Mouse (Mus musculus) heart, embryonic 11.5 days (tissue): Measurements from ENCODE around the gene Baiap2. TPM values are rescaled to one million over a fixed set of nuclear protein-coding genes. Genes with fewer than 3 reads are reported as not detected.
A peak's percentile ranks its signal among the peaks of the same experiment; 100 is the strongest.

Source experiments
- ATAC-seq: fragments of 200-750 bp; cut with Nextera tagmentation; replicated peaks from 2 replicates; pipeline ENCODE4 v1.8.0; 2017; ENCODE audit warnings: moderate library complexity; ENCODE audit not compliant: insufficient number of reproducible peaks, low FRiP score, low TSS enrichment
- H3K27ac ChIP-seq: fragments of 300-500 bp; sonication (generic); 2 replicates; pipeline ENCODE4 v1.5.1; 2014; ENCODE audit warnings: mild to moderate bottlenecking, low read depth, low read length
- H3K27me3 ChIP-seq: fragments of 300-500 bp; sonication (generic); 2 replicates; pipeline ENCODE4 v1.6.1; 2014; ENCODE audit warnings: mild to moderate bottlenecking, low read length, mixed read lengths; ENCODE audit not compliant: control insufficient read depth, insufficient read depth
- H3K36me3 ChIP-seq: fragments of 300-500 bp; sonication (generic); 2 replicates; pipeline ENCODE4 v1.6.1; 2014; ENCODE audit warnings: mild to moderate bottlenecking, low read length, moderate library complexity, mixed read lengths; ENCODE audit not compliant: control insufficient read depth, insufficient read depth
- H3K4me1 ChIP-seq: fragments of 300-500 bp; sonication (generic); 2 replicates; pipeline ENCODE4 v1.6.1; 2014; ENCODE audit warnings: low read length; ENCODE audit not compliant: control insufficient read depth, insufficient read depth
- H3K4me2 ChIP-seq: fragments of 300-500 bp; sonication (generic); 2 replicates; pipeline ENCODE4 v1.6.1; 2014; ENCODE audit warnings: mild to moderate bottlenecking, moderate library complexity
- H3K4me3 ChIP-seq: fragments of 300-500 bp; sonication (generic); 2 replicates; pipeline ENCODE4 v1.5.1; 2014; ENCODE audit warnings: low read depth, low read length
- H3K9ac ChIP-seq: fragments of 300-500 bp; sonication (generic); 2 replicates; pipeline ENCODE4 v1.6.1; 2014; ENCODE audit warnings: mild to moderate bottlenecking, low read depth, low read length, moderate library complexity
- H3K9me3 ChIP-seq: fragments of 300-500 bp; sonication (generic); replicated peaks from 2 replicates; pipeline ENCODE4 v1.6.1; 2016; ENCODE audit warnings: low read length; ENCODE audit not compliant: control insufficient read depth
- WGBS: fragments of 180-500 bp; shearing (Covaris S2); extraction: QIAGEN DNeasy Blood & Tissue Kit; methylation state at CpG from one replicate; pipeline ENCODE4 v1.1.7; 2014; ENCODE audit not compliant: insufficient replicate concordance; 5-methylcytosine and 5-hydroxymethylcytosine counted together
- polyA plus RNA-seq: library from polyadenylated mRNA; unstranded; fragments of >200 nt; fragmentation: Nextera tagmentation; extraction: Ambion mirVana; gene quantifications from 2 replicates; pipeline ENCODE4 v1.2.1, GENCODE M21; 2014

Baiap2 gene
- polyA plus RNA-seq, 1 experiment from 2014 or later, result 12.8 TPM

DNA sequence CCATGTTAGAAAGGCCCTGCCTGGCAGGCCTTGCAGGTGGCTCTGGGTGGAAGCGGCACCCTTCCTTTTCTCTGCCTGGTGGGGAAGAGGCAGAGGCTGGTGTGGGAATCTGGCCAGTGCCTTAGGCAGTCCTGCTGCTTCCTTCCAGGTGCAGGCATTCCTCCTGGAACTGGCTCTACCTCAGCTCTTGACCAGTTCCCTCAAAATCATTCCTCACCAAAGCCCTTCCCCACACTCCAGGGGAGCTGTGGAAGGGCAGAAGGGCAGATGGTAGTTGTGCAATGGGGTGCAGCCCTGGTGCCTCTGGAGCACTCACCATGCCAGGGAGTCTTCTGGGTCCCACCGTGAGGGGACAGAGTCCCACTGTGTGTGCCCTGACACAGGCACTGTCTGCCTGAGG lies 6.1 kb upstream of the Baiap2 start:
- no peak for ATAC-seq
- H3K4me1 ChIP-seq, result peaks cover 5% of the 10 kb centered on the region; the same call in 1 of the 2 replicates
- no peaks in the 10 kb centered on the region for H3K9me3 ChIP-seq
- peaks cover 7% of the 10 kb centered on the region for H3K27me3 ChIP-seq
- no peak overlapping the region for H3K4me3 ChIP-seq
- no peak overlapping the region for H3K27ac ChIP-seq
- H3K9ac ChIP-seq, result no peak overlapping the region
- 82% methylated on average over 2 of the region's 2 CpGs for WGBS
- no peak overlapping the region for H3K4me2 ChIP-seq
- H3K36me3 ChIP-seq, result no peaks in the 10 kb centered on the region

DNA sequence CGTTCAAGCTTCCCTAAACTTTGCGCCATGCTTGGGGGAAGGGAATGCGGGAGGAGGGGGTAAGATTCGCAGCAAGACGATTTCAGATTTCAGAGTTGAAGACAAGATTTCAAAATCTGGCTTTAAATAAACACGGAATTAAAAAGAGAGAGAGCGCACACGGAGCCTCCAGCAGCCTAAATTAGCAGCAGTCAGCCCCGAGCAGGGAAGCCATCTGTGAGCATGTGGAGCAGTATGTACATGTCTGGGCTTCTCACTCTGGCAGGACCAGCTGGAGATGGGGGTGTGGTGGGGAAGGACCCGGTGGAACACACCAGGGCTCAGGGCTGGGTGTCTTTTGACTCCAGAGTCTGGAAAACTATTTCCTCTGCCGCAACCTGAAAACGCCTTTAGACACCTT lies 5.3 kb upstream of the Baiap2 start:
- no peak for ATAC-seq
- H3K9ac ChIP-seq, result no peak overlapping the region
- no peak overlapping the region for H3K27ac ChIP-seq
- H3K4me1 ChIP-seq, result peaks cover 8% of the 10 kb centered on the region; the same call in 1 of the 2 replicates
- no peaks in the 10 kb centered on the region for H3K9me3 ChIP-seq
- 52% methylated on average over 12 of the region's 12 CpGs for WGBS
- no peak overlapping the region for H3K4me2 ChIP-seq
- H3K27me3 ChIP-seq, result peaks cover 7% of the 10 kb centered on the region
- no peak overlapping the region for H3K4me3 ChIP-seq
- no peaks in the 10 kb centered on the region for H3K36me3 ChIP-seq

DNA sequence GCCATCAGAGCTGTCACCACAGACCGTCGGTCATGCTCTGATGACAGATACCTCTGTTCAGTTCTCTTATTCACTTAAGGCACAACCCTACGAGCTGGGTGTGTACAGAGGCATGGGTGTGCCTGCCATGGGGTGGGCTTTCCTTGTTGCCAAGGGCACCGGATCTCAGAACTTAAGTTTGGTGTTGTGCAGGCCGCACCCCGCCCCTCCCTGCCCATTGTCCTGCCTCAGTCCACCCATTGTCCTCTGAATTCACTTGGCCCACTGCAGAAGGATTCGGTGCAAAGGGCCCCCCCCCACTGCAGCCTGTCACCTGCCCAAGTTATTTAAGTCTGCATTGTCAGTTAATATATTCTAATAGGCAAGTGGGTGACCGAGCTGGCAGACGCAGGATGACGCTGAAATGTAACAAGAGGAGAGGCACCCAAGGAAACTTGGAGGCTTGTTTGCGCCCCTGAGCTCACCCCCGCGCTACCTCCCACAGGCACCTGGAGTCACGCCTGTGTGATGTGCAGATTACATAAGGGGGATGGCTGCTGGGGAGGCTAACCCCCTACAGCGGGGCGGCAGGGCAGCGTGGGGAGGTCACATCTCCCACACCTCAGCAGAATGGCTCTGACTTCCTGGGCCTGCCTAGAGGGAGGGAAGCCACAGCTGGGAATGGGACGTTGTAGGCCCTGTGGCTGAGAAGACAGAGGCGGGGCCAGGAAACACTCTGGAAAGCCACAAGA lies 4.6 kb upstream of the Baiap2 start:
- Histone ChIP-seq H3K4me1 (peaks cover 6% of the 10 kb centered on the region; the same call in 1 of the 2 replicates), H3K27ac (no peak overlapping the region), H3K9ac (no peak overlapping the region), H3K4me3 (no peak overlapping the region), H3K9me3 (no peaks in the 10 kb centered on the region), H3K27me3 (peaks cover 7% of the 10 kb centered on the region), H3K36me3 (no peaks in the 10 kb centered on the region), H3K4me2 (no peak overlapping the region)
- no peak for ATAC-seq
- WGBS, result 43% methylated on average over 19 of the region's 19 CpGs

DNA sequence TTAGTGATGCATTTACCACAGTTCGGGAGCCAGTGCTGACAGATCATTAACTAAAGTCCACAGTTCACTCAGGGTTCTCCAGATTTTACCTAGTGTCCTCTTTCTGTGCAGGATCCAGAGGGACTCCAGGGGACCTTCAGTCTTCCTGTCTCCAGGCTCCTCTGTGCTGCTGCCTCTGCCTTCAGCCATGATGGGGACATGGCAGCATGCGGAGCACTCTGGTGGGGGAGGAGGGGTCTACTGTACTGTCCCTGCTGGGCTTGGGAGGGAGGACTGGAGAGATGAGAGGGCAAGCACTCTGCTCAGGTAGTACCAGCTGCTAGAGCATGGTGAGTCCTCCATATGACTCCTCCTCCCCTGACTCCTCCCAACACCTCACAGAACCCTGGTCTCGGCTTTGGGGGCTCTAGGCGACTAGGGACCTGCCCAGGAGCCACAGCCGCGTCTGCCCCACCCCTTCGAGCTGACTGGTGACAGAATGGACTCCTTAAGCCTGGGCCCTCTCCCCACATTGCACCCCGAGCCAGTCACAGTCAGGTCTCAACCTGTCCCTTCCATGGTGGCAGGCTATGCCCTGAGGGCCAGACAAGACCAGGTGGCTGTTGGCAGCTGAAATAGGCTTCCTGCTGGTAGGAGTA lies 3.4 kb upstream of the Baiap2 start:
- peaks cover 12% of the 10 kb centered on the region for H3K4me1 ChIP-seq

DNA sequence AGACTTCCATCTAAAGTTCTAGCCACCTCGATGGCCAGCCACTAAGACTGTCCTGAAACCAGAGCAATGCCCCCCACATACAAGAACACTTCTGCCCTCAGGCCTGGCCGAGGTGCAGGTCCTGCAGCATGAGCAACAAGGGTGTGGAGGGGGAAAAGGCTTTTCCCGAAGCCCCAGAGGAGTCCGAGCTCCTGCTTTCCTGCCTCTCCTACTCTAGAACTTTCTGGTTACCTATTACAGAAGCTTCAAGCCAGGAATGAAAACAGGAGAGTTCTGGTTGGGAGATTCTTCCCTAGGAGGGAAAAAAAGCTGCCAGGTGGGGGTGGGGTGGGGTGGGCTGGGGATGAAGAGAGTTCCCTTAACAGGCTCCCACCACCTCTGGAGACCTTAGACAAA lies 2.9 kb upstream of the Baiap2 start:
- H3K27me3 ChIP-seq, result peaks cover 7% of the 10 kb centered on the region
- ATAC-seq, result no peak
- no peaks in the 10 kb centered on the region for H3K9me3 ChIP-seq
- H3K4me3 ChIP-seq, result no peak overlapping the region
- no peak overlapping the region for H3K9ac ChIP-seq
- no peak overlapping the region for H3K27ac ChIP-seq
- H3K36me3 ChIP-seq, result no peaks in the 10 kb centered on the region
- 67% methylated on average over 4 of the region's 4 CpGs for WGBS
- H3K4me1 ChIP-seq, result peaks cover 12% of the 10 kb centered on the region
- no peak overlapping the region for H3K4me2 ChIP-seq

More for the DNA sequence above, 3.4 kb upstream of the Baiap2 start:
- Histone ChIP-seq H3K4me2 (no peak overlapping the region), H3K27me3 (peaks cover 7% of the 10 kb centered on the region), H3K36me3 (no peaks in the 10 kb centered on the region), H3K9me3 (no peaks in the 10 kb centered on the region), H3K4me3 (no peak overlapping the region), H3K9ac (no peak overlapping the region), H3K27ac (no peak overlapping the region)
- WGBS, result 43% methylated on average over 8 of the region's 8 CpGs
- ATAC-seq, result no peak

DNA sequence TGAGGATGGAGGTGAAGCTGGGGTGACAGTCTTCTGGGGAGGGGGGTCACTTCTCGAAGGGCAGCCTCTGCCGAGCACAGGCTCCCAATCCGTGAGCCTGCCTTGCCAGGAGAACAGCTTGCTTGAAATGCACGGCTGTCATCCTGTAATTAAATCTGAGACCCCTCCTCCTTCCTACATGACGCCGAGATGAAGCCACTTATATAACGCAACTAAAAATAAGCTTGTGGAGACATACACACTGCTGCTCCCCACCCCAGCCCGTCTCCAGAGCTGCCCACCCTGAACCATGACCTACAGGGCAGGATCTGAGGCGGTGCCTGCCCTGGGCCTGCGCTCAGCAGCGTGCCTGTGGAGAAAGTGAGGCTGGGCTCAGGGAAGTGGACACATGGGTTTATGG lies 2.4 kb upstream of the Baiap2 start:
- H3K4me1 ChIP-seq, result peaks cover 12% of the 10 kb centered on the region
- no peaks in the 10 kb centered on the region for H3K36me3 ChIP-seq
- WGBS, result 68% methylated on average over 11 of the region's 11 CpGs
- H3K4me3 ChIP-seq, result no peak overlapping the region
- no peak overlapping the region for H3K4me2 ChIP-seq
- no peak overlapping the region for H3K9ac ChIP-seq
- no peak overlapping the region for H3K27ac ChIP-seq
- no peak for ATAC-seq
- H3K9me3 ChIP-seq, result no peaks in the 10 kb centered on the region
- H3K27me3 ChIP-seq, result peaks cover 7% of the 10 kb centered on the region

GRCm38 (mm10) chr11:119941794-119942193 lies 769 bp upstream of the Baiap2 start:
- H3K9ac ChIP-seq, result peak overlapping the region; percentile 64; the same call in 1 of the 2 replicates
- no peaks in the 10 kb centered on the region for H3K36me3 ChIP-seq
- H3K9me3 ChIP-seq, result no peaks in the 10 kb centered on the region
- 10% methylated on average over 8 of the region's 8 CpGs for WGBS
- peaks cover 7% of the 10 kb centered on the region for H3K27me3 ChIP-seq
- H3K4me2 ChIP-seq, result peak overlapping the region; percentile 90
- H3K4me3 ChIP-seq, result peak overlapping the region; percentile 67
- no peak for ATAC-seq
- peaks cover 10% of the 10 kb centered on the region for H3K4me1 ChIP-seq
- no peak overlapping the region for H3K27ac ChIP-seq

DNA sequence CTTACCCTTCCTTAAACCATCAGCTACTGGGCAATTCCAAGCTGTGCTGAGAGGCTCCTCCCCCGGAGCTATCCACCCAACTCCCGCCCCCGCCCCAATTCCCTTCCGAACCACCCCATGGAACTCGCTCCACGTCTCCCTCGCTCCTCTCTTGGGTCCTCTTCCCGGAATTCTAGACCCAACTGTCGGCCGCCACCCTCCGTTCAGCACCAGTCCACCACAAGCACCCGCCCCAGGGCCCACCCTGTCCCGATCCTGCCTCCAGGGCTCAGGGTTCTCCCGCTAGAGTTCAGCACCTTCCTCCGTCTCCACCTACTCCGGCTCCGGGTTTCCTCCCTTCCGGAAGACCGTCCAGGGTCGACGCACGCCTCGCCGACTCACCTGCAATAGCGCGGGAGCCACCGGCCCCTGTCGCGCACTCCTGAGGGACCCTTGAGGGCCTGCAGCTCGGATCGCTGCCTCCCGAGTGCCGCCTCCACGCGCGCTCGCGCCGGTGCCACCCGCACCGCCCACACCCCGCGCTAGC lies 299 bp upstream of the Baiap2 start:
- 1% methylated on average over 41 of the region's 43 CpGs for WGBS
- Histone ChIP-seq H3K4me3 (peak overlapping the region; percentile 67), H3K9me3 (no peaks in the 10 kb centered on the region), H3K27me3 (peaks cover 7% of the 10 kb centered on the region), H3K36me3 (no peaks in the 10 kb centered on the region), H3K9ac (peak overlapping the region; percentile 64), H3K4me2 (peak overlapping the region; percentile 90), H3K27ac (0 out of 2 replicates have a peak overlapping the region, but pooled peaks have one; percentile 55), H3K4me1 (peaks cover 10% of the 10 kb centered on the region)
- ATAC-seq, result peak; percentile 44
